Mouse (Mus musculus) liver, embryonic 13.5 days (tissue): ENCODE data around the gene Ulk4. TPM values are rescaled to one million over a fixed set of nuclear protein-coding genes. Genes with fewer than 3 reads are reported as not detected.

ENCODE experiments used
- microRNA-seq: library from miRNA; unstranded; fragments of <30 nt; microRNA quantifications from one replicate; pipeline ENCODE4, GENCODE M21; 2016
- polyA plus RNA-seq: library from polyadenylated mRNA; unstranded; fragments of >200 nt; fragmentation: Nextera tagmentation; extraction: Ambion mirVana; gene quantifications from 2 replicates; pipeline ENCODE4 v1.2.1, GENCODE M21; 2015

The Ulk4 gene
- polyA plus RNA-seq, 1 experiment from 2014 or later, result 37.0 TPM

Small RNA genes within 50 kb of the gene (microRNA-seq; reads per million reads assigned to microRNA genes)
- not detected for gene Mir7090

Other genes starting within 250 kb of the Ulk4 start
- gene Trak1, start 20.3 kb upstream of the Ulk4 start, polyA plus RNA-seq, result 3.6 and 4.8 TPM in 2 replicates
- 0.35 and 0.57 TPM in 2 replicates for gene Cck, start 218.5 kb upstream of the Ulk4 start, polyA plus RNA-seq